Mouse (Mus musculus): ENCODE measurements at regions not wholly inside any gene's neighbourhood (a gene's known extent, or its start where the extent isn't known, plus 50 kb on each side); places are given as distances from the start of the nearest gene placed in this dataset.

DNA sequence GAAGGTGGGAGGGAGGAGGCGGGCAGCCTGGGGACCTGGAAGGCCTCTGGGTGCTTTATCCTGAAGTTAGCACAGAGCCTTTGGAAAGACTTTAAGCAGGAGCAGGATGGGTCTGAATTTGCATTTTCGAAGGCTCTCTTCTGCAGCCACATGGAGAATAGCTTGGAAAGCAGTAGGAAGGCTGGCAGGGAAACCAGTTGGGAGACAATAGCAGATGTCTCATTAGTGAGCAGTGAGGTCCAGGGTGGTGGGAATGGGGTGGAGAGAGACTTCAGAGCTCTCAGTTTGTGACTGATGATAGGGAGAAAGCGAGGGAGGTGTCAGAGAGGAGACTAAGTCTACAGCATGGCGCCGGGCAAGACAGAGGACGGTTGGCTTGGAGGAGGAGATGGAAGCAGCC is 199.1 kb downstream of the Cbln1 start:
- Histone ChIP-seq H3K27me3 (ENCODE audit: control insufficient read depth, insufficient read depth, low read length, poor library complexity, severe bottlenecking) (no peaks in the 10 kb centered on the region), H3K4me1 (ENCODE audit: control insufficient read depth, insufficient read depth, low read length) (no peaks in the 10 kb centered on the region), H3K9me3 (replicated peaks; ENCODE audit: control insufficient read depth, insufficient read depth, low read length, poor library complexity, severe bottlenecking) (0 out of 2 replicates have a peak, but pooled peaks cover 4% of the 10 kb centered on the region), H3K4me3 (ENCODE audit: low read depth, low read length) (no peak overlapping the region), H3K9ac (ENCODE audit: low read depth, poor library complexity, severe bottlenecking) (no peak overlapping the region), H3K27ac (ENCODE audit: insufficient read depth, low read length) (no peak overlapping the region), H3K36me3 (ENCODE audit: control insufficient read depth, insufficient read depth, low read length, poor library complexity, severe bottlenecking) (no peaks in the 10 kb centered on the region)
- no peak for TF ChIP-seq EP300 (IDR thresholded peaks at IDR 0.05; ENCODE audit: insufficient read depth, low read depth, low read length)
- no peak for TF ChIP-seq POLR2A (IDR thresholded peaks at IDR 0.05; ENCODE audit: insufficient read depth, low read length)
- TF ChIP-seq CTCF (IDR thresholded peaks at IDR 0.05; ENCODE audit: low read depth, low read length), result no peak

- Histone ChIP-seq H3K27ac (ENCODE audit: insufficient read depth, low read length) (no peak overlapping the region), H3K4me1 (ENCODE audit: control insufficient read depth, insufficient read depth, low read length) (no peaks in the 10 kb centered on the region), H3K27me3 (ENCODE audit: control insufficient read depth, insufficient read depth, low read length, poor library complexity, severe bottlenecking) (no peaks in the 10 kb centered on the region), H3K4me3 (ENCODE audit: low read depth, low read length) (no peak overlapping the region), H3K9me3 (replicated peaks; ENCODE audit: control insufficient read depth, insufficient read depth, low read length, poor library complexity, severe bottlenecking) (no peaks in the 10 kb centered on the region), H3K36me3 (ENCODE audit: control insufficient read depth, insufficient read depth, low read length, poor library complexity, severe bottlenecking) (no peaks in the 10 kb centered on the region), H3K9ac (ENCODE audit: low read depth, poor library complexity, severe bottlenecking) (no peak overlapping the region)
- TF ChIP-seq POLR2A (IDR thresholded peaks at IDR 0.05; ENCODE audit: insufficient read depth, low read length) (no peak), EP300 (IDR thresholded peaks at IDR 0.05; ENCODE audit: insufficient read depth, low read depth, low read length) (no peak), CTCF (IDR thresholded peaks at IDR 0.05; ENCODE audit: low read depth, low read length) (no peak)
Measured at GRCm38 (mm10) chr8:87270525-87271187, 201.8 kb downstream of the Cbln1 start.

GRCm38 (mm10) chr8:87268159-87268558 is 204.2 kb downstream of the Cbln1 start:
- H3K9me3 ChIP-seq (replicated peaks; ENCODE audit: control insufficient read depth, insufficient read depth, low read length, poor library complexity, severe bottlenecking), result no peaks in the 10 kb centered on the region
- no peaks in the 10 kb centered on the region for H3K27me3 ChIP-seq (ENCODE audit: control insufficient read depth, insufficient read depth, low read length, poor library complexity, severe bottlenecking)
- H3K4me1 ChIP-seq (ENCODE audit: control insufficient read depth, insufficient read depth, low read length), result no peaks in the 10 kb centered on the region
- H3K4me3 ChIP-seq (ENCODE audit: low read depth, low read length), result no peak overlapping the region
- H3K27ac ChIP-seq (ENCODE audit: insufficient read depth, low read length), result no peak overlapping the region
- H3K9ac ChIP-seq (ENCODE audit: low read depth, poor library complexity, severe bottlenecking), result no peak overlapping the region
- no peak for TF ChIP-seq CTCF (IDR thresholded peaks at IDR 0.05; ENCODE audit: low read depth, low read length)
- TF ChIP-seq POLR2A (IDR thresholded peaks at IDR 0.05; ENCODE audit: insufficient read depth, low read length), result no peak
- no peak for TF ChIP-seq EP300 (IDR thresholded peaks at IDR 0.05; ENCODE audit: insufficient read depth, low read depth, low read length)
- no peaks in the 10 kb centered on the region for H3K36me3 ChIP-seq (ENCODE audit: control insufficient read depth, insufficient read depth, low read length, poor library complexity, severe bottlenecking)

DNA sequence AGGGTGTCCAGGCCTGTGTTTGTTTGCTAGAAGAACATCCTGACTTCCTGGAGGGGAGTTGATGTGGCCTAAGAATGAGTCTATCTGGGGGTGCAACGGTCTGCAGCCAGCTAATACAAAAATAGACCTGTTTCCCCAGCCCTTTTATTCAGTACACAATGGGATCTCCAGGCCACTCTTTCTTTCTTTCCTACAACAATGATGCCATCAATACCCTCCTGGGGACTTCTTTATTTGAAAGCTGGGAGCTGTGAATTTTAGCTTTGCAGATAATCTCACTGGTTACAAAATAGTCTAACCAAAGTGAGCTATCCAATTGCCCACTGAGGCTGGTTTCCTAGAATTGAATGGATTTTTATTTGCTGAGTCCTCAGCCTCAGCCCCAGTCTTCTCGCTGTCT is 207.4 kb downstream of the Cbln1 start:
- no peaks in the 10 kb centered on the region for H3K9me3 ChIP-seq (replicated peaks; ENCODE audit: control insufficient read depth, insufficient read depth, low read length, poor library complexity, severe bottlenecking)

DNA sequence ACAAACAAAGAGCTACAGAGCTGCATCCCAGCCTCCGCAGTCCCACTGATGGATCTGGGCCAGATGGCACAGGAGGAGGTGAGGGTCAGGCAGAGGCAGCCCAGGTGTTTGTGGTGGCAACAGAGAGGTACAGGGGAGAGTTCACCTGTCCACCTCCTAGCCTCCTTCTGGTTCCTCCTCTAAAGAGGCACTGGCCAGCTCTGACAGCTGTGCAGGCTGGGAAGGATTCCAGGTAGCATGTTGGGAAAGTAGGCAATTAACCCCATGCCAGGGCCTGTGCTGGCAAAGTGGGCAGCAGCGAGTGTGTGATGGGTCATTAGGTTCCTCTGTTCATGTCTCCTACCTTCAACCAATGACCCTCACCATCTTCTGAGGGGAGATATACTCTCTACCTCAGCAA is 212.1 kb downstream of the Cbln1 start:
- no peak for TF ChIP-seq CTCF (IDR thresholded peaks at IDR 0.05; ENCODE audit: low read depth, low read length)
- no peak for TF ChIP-seq EP300 (IDR thresholded peaks at IDR 0.05; ENCODE audit: insufficient read depth, low read depth, low read length)
- no peak for TF ChIP-seq POLR2A (IDR thresholded peaks at IDR 0.05; ENCODE audit: insufficient read depth, low read length)
- Histone ChIP-seq H3K9me3 (replicated peaks; ENCODE audit: control insufficient read depth, insufficient read depth, low read length, poor library complexity, severe bottlenecking) (no peaks in the 10 kb centered on the region), H3K9ac (ENCODE audit: low read depth, poor library complexity, severe bottlenecking) (no peak overlapping the region), H3K27ac (ENCODE audit: insufficient read depth, low read length) (no peak overlapping the region), H3K27me3 (ENCODE audit: control insufficient read depth, insufficient read depth, low read length, poor library complexity, severe bottlenecking) (no peaks in the 10 kb centered on the region), H3K36me3 (ENCODE audit: control insufficient read depth, insufficient read depth, low read length, poor library complexity, severe bottlenecking) (no peaks in the 10 kb centered on the region), H3K4me3 (ENCODE audit: low read depth, low read length) (no peak overlapping the region), H3K4me1 (ENCODE audit: control insufficient read depth, insufficient read depth, low read length) (no peaks in the 10 kb centered on the region)

More for the DNA sequence above, 207.4 kb downstream of the Cbln1 start:
- no peaks in the 10 kb centered on the region for H3K4me1 ChIP-seq (ENCODE audit: control insufficient read depth, insufficient read depth, low read length)
- no peaks in the 10 kb centered on the region for H3K36me3 ChIP-seq (ENCODE audit: control insufficient read depth, insufficient read depth, low read length, poor library complexity, severe bottlenecking)
- H3K4me3 ChIP-seq (ENCODE audit: low read depth, low read length), result no peak overlapping the region
- H3K27me3 ChIP-seq (ENCODE audit: control insufficient read depth, insufficient read depth, low read length, poor library complexity, severe bottlenecking), result no peaks in the 10 kb centered on the region
- no peak overlapping the region for H3K9ac ChIP-seq (ENCODE audit: low read depth, poor library complexity, severe bottlenecking)
- TF ChIP-seq EP300 (IDR thresholded peaks at IDR 0.05; ENCODE audit: insufficient read depth, low read depth, low read length), result no peak
- no peak for TF ChIP-seq CTCF (IDR thresholded peaks at IDR 0.05; ENCODE audit: low read depth, low read length)
- TF ChIP-seq POLR2A (IDR thresholded peaks at IDR 0.05; ENCODE audit: insufficient read depth, low read length), result no peak
- H3K27ac ChIP-seq (ENCODE audit: insufficient read depth, low read length), result no peak overlapping the region

DNA sequence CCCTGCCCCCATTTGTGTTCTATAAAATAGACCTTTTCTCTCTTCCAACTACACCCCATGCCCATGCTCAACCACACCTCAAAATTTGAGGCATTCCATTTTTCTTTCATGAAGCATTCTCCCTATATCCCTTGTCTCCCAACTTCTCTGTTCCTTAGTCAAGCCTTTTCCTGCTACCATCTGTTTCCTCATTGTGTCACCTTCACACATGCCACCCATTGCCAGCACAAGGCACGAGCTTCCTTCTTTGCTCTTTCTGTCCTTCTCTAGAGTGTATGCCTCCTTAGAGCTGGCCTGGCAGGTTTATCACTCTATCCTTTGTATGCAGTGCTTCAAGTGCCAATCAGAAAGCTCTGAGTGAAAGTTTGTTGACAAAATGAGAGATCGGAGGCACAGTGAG is 229.7 kb downstream of the Cbln1 start:
- Histone ChIP-seq H3K9me3 (replicated peaks; ENCODE audit: control insufficient read depth, insufficient read depth, low read length, poor library complexity, severe bottlenecking) (no peaks in the 10 kb centered on the region), H3K27me3 (ENCODE audit: control insufficient read depth, insufficient read depth, low read length, poor library complexity, severe bottlenecking) (no peaks in the 10 kb centered on the region), H3K36me3 (ENCODE audit: control insufficient read depth, insufficient read depth, low read length, poor library complexity, severe bottlenecking) (no peaks in the 10 kb centered on the region), H3K4me1 (ENCODE audit: control insufficient read depth, insufficient read depth, low read length) (no peaks in the 10 kb centered on the region), H3K4me3 (ENCODE audit: low read depth, low read length) (no peak overlapping the region), H3K9ac (ENCODE audit: low read depth, poor library complexity, severe bottlenecking) (no peak overlapping the region), H3K27ac (ENCODE audit: insufficient read depth, low read length) (no peak overlapping the region)
- TF ChIP-seq CTCF (IDR thresholded peaks at IDR 0.05; ENCODE audit: low read depth, low read length) (no peak), POLR2A (IDR thresholded peaks at IDR 0.05; ENCODE audit: insufficient read depth, low read length) (no peak), EP300 (IDR thresholded peaks at IDR 0.05; ENCODE audit: insufficient read depth, low read depth, low read length) (no peak)
